Mouse (Mus musculus) liver, embryonic 14.5 days (tissue): Measurements from ENCODE around the gene Msto1. TPM values are rescaled to one million over a fixed set of nuclear protein-coding genes. Genes with fewer than 3 reads are reported as not detected.

ENCODE experiments used
- ATAC-seq: fragments of 200-750 bp; cut with Nextera tagmentation; 2 replicates; pipeline ENCODE4 v1.8.0; 2017; ENCODE audit warnings: moderate number of reproducible peaks, mild to moderate bottlenecking, moderate library complexity; ENCODE audit not compliant: insufficient read depth
- DNase-seq, 3 experiments: peaks; one replicate each; pipeline ENCODE4 v3.0.0-alpha.2; 2012 to 2013; ENCODE audit warnings: low read depth in 3 of 3, low spot score in 3 of 3
- H3K27ac ChIP-seq: fragments of 300-500 bp; sonication (generic); 2 replicates; pipeline ENCODE4 v1.5.1; 2014; ENCODE audit warnings: moderate library complexity, mild to moderate bottlenecking, control low read depth, inconsistent platforms
- H3K27me3 ChIP-seq: fragments of 300-500 bp; sonication (generic); 2 replicates; pipeline ENCODE4 v1.6.1; 2014; ENCODE audit warnings: mild to moderate bottlenecking, low read length, moderate library complexity; ENCODE audit not compliant: control insufficient read depth, insufficient read depth
- H3K36me3 ChIP-seq: fragments of 300-500 bp; sonication (generic); replicated peaks from 2 replicates; pipeline ENCODE4 v1.6.1; 2014; ENCODE audit warnings: low read depth; ENCODE audit not compliant: control insufficient read depth, insufficient read depth
- H3K4me1 ChIP-seq, 2 experiments: fragments of 200-500 bp in 1 of 2; fragments of 300-500 bp in 1 of 2; sonication (generic) in 1 of 2; replicated peaks; 2 replicates each; pipeline ENCODE4 v1.6.1; 2012 to 2014; ENCODE audit warnings: antibody characterized with exemption in 1 of 2, inconsistent platforms in 1 of 2, low read length in 1 of 2; ENCODE audit not compliant: control insufficient read depth in 2 of 2, insufficient read depth in 2 of 2
- H3K4me2 ChIP-seq: fragments of 300-500 bp; sonication (generic); 2 replicates; pipeline ENCODE4 v1.6.1; 2014; ENCODE audit warnings: low read depth, mild to moderate bottlenecking, control low read depth, moderate library complexity
- H3K4me3 ChIP-seq, 2 experiments: fragments of 200-500 bp in 1 of 2; fragments of 300-500 bp in 1 of 2; sonication (generic) in 1 of 2; 2 replicates each; pipeline ENCODE4 v1.5.1; 2012 to 2014; ENCODE audit warnings: low read depth in 2 of 2, low read length in 2 of 2, mild to moderate bottlenecking in 2 of 2, control low read depth in 1 of 2, inconsistent platforms in 1 of 2, moderate library complexity in 1 of 2; ENCODE audit not compliant: insufficient read depth in 1 of 2
- H3K9ac ChIP-seq: fragments of 300-500 bp; sonication (generic); replicated peaks from 2 replicates; pipeline ENCODE4 v1.6.1; 2014; ENCODE audit warnings: mild to moderate bottlenecking, control low read depth, moderate library complexity
- H3K9me3 ChIP-seq: fragments of 300-500 bp; sonication (generic); 2 replicates; pipeline ENCODE4 v1.6.1; 2016; ENCODE audit warnings: low read length, mixed read lengths; ENCODE audit not compliant: control insufficient read depth
- CTCF ChIP-seq: IDR thresholded peaks from 2 replicates; pipeline ENCODE4 v1.5.1; 2016; ENCODE audit warnings: antibody characterized with exemption, low read depth, control low read depth
- EP300 ChIP-seq: IDR thresholded peaks from 2 replicates; pipeline ENCODE4 v1.6.1; 2016; ENCODE audit warnings: antibody characterized with exemption, low read depth
- WGBS: fragments of 180-500 bp; shearing (Covaris S2); extraction: QIAGEN DNeasy Blood & Tissue Kit; methylation state at CpG from one replicate; pipeline ENCODE4 v1.1.7; 2014; ENCODE audit not compliant: insufficient replicate concordance; 5-methylcytosine and 5-hydroxymethylcytosine counted together
- polyA plus RNA-seq, 2 experiments: library from polyadenylated mRNA; depleted of rRNA in 1 of 2; stranded (reverse) in 1 of 2; unstranded in 1 of 2; fragments of >200 nt; fragmentation: Nextera tagmentation in 1 of 2; extraction: Ambion mirVana in 1 of 2; gene quantifications; 2 replicates each; pipeline versions ENCODE4 v1.2.1 to v1.2.3; 2012 to 2014

Gene Msto1
- polyA plus RNA-seq, 2 experiments, result 10.4 to 12.0 TPM

DNA sequence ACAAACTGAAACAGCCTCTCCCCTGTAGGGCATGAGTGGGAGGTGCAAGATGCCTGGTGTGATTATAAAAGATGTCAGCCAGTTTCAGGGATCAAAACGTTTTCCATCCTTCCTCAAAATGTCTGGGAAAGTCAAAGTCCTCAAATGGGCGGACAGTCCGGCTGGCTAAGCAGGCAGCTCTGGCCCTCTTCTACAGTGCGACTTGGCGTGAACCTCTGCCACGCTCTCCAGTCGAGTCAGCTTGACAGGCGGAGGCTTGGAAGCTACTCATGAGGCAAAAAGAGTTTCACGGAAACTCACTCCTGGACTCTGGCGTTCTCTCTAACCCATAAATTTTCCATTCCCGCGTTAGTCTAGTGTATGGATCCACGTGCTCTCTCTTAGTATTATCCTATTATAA is 5.2 kb upstream of the Msto1 start:
- ATAC-seq (no peak), DNase-seq (no peak)
- no peak overlapping the region for H3K4me3 ChIP-seq
- no peaks in the 10 kb centered on the region for H3K9me3 ChIP-seq
- no peak overlapping the region for H3K27ac ChIP-seq
- peaks cover 18% of the 10 kb centered on the region for H3K36me3 ChIP-seq
- 71% methylated on average over 13 of the region's 13 CpGs for WGBS
- H3K27me3 ChIP-seq, result no peaks in the 10 kb centered on the region
- no peak for TF ChIP-seq CTCF
- H3K4me2 ChIP-seq, result no peak overlapping the region
- H3K4me1 ChIP-seq, result peaks cover 3 to 6% of the 10 kb centered on the region in 2 experiments; a peak in 1 of 4 replicates
- no peak overlapping the region for H3K9ac ChIP-seq

DNA sequence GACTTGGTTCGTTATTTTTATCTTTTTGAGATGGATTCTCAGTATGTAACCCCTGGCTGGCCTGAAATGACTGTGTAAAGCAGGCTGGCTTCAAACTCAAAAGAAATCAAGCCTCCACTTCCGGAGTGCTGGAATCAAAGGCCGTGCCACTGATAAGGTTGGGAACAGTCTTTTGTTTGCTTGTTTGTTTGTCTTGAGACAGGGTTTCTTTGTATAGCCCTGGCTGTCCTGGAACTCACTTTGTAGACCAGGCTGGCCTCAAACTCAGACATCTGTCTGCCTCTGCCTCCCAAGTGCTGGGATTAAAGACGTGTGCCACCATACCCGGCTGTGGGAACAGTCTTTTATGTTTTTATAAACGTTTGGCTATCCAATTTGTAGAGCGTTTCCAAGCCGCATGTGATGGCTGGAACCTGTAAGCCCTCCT is 598 bp upstream of the Msto1 start:
- WGBS, result 22% methylated on average over 8 of the region's 8 CpGs
- ATAC-seq (no peak), DNase-seq (no peak)
- Histone ChIP-seq H3K27ac (peak overlapping the region; percentile 29; the same call in 1 of the 2 replicates), H3K9me3 (no peaks in the 10 kb centered on the region), H3K4me2 (peak overlapping the region; percentile 92), H3K27me3 (no peaks in the 10 kb centered on the region), H3K9ac (peak overlapping the region; percentile 64), H3K4me1 (peaks cover 3 to 9% of the 10 kb centered on the region in 2 experiments; a peak in 1 of 4 replicates), H3K36me3 (peaks cover 11% of the 10 kb centered on the region), H3K4me3 (peak overlapping the region; percentile 76)
- TF ChIP-seq CTCF, result no peak
- no peak for TF ChIP-seq EP300

GRCm38 (mm10) chr3:88912585-88912984 is 1.2 kb downstream of the Msto1 start:
- Histone ChIP-seq H3K27me3 (no peaks in the 10 kb centered on the region), H3K27ac (no peak overlapping the region), H3K9ac (no peak overlapping the region), H3K4me3 (peak overlapping the region in 1 of 2 experiments; percentile 76; a peak in 1 of 4 replicates), H3K36me3 (peaks cover 26% of the 10 kb centered on the region), H3K9me3 (no peaks in the 10 kb centered on the region), H3K4me2 (peak overlapping the region; percentile 92), H3K4me1 (peaks cover 3 to 9% of the 10 kb centered on the region in 2 experiments; a peak in 1 of 4 replicates)
- WGBS, result 78% methylated on average over 7 of the region's 7 CpGs
- no peak for TF ChIP-seq EP300
- TF ChIP-seq CTCF, result no peak
- no peak for ATAC-seq
- no peak for DNase-seq

DNA sequence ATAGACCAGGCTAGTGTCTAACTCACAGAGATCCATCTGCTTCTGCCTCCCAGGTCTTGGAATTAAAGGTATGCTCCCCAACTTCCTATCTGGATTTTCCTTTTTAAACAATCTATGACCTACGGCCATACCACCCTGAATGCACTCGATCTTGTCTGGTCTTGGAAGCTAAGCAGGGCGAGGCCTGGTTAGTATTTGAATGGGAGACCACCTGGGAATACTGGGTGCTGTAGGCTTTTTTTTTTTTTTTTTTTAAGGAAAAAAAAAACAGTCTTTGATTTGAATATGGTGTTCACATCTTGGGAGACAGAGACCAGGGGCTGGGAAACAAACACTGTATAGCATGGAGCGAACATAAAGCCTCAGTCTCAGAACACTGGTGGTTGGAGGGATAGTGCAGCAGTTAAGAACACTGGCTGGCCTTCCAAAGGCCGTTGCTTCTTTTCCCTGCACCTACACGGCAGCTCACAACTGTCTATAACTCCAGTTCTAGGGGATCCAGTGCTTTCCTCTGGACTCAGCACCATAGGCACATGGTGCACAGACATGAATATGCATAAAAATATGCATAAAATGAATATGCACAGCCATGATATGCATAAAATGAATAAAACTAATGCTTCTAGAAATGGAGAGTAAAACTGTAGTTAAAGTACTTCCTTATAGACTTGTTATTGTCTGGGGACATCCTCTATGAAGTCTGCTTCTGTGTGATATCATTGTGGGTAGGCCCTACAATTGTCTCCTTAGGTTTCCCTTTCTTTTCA is 7.2 kb downstream of the Msto1 start:
- Histone ChIP-seq H3K36me3 (peaks cover 60% of the 10 kb centered on the region), H3K27ac (no peak overlapping the region), H3K4me2 (no peak overlapping the region), H3K9ac (no peak overlapping the region), H3K27me3 (no peaks in the 10 kb centered on the region), H3K4me1 (no peaks in the 10 kb centered on the region), H3K4me3 (no peak overlapping the region), H3K9me3 (no peaks in the 10 kb centered on the region)
- DNase-seq (no peak), ATAC-seq (no peak)
- no peak for TF ChIP-seq CTCF
- TF ChIP-seq EP300, result no peak
- WGBS, result 75% methylated on average over 6 of the region's 6 CpGs

DNA sequence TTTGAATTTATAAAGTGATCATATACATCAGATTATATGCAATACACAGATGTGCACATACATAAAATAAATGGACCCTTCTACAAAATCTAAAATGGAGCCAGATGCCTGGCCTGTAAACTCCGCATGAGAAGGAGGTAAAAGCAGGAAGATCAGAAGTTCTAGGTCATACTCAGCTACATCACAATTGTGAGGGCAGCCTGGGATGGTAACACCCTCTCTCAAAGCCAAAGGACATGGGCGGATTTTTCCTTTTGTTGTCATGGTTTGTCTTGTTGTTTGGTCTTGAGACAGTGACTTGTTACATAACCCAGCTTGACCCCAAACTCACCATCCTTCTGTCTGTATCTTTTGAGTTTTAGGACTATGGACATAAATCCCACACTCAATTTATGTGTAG is 8.1 kb downstream of the Msto1 start:
- 74% methylated on average over 2 of the region's 2 CpGs for WGBS
- TF ChIP-seq EP300, result no peak
- TF ChIP-seq CTCF, result no peak
- no peak overlapping the region for H3K4me3 ChIP-seq
- DNase-seq (no peak), ATAC-seq (no peak)
- H3K36me3 ChIP-seq, result peaks cover 65% of the 10 kb centered on the region
- no peaks in the 10 kb centered on the region for H3K27me3 ChIP-seq
- H3K27ac ChIP-seq, result no peak overlapping the region
- no peak overlapping the region for H3K9ac ChIP-seq
- H3K4me1 ChIP-seq, result no peaks in the 10 kb centered on the region
- no peak overlapping the region for H3K4me2 ChIP-seq
- no peaks in the 10 kb centered on the region for H3K9me3 ChIP-seq
